Mouse (Mus musculus): ENCODE measurements around the gene Iqcg.

Gene Iqcg

DNA sequence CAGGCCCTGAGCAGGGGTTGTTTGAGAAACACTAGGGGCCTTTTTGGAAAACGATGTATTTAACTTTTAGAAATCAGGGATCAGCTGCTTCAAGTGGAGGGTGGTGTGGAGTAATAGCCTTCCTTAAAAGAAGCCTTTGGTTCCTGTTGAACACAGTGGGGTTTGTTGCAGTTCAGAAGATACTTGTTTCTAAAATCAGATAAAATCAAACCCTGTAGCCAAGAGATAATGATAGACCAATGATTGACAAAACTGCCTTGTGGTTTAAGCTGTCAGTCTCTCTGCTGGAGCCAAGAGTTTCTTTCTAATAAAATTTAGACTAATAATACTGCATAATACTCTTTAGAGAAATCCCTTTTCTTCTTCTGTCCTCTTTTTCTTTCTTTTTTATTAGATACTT lies 75.8 kb downstream of the Iqcg start:
- no peak for DNase-seq (ENCODE audit: low read depth, low spot score)

DNA sequence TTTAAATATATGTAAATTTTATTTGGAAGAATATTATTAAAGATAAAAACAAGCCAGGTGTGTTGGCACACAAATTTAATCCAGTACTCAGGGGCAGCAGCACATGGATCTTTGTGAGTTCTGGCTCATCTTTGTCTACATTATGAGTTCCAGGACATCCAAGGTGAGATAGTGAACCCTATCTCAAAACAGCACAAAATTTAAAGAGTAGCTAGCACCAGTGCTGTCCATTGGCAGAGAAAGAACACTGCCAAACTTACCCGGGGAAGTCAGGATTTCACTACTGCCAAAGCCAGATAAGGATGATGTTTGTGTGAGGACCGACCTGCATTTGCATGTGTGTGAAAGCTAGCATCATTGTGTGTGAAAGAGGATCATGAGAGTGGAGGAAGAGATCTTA lies 83.0 kb downstream of the Iqcg start:
- DNase-seq (ENCODE audit: low read depth, low spot score), result no peak

DNA sequence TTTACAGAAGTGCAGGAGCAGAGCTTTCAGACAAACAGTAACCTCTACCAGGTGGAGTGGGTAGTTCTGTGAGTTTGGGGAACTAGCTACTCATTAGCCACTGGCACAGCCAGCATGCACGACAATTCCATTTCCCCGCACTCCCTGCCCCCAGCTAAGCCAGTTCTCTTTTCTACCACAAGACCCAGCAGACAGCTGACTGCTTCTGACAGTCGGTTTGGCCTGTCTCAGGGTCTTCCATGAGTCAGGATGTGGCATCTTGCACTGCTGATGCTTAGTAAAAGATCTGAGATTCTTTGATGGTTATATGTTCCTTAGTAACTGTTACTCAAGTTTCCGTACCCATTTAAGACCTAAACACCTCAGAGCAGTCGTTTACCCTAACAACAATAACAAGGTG lies 83.5 kb downstream of the Iqcg start:
- no peak for DNase-seq (ENCODE audit: low read depth, low spot score)
